Mouse (Mus musculus) spleen, postnatal 4 days (tissue): ENCODE results near the gene Anp32a.

Experiments
- DNase-seq, 2 experiments: peaks; one replicate each; pipeline ENCODE4 v3.0.0; 2022; ENCODE audit warnings: low spot score in 2 of 2

Gene Anp32a

GRCm38 (mm10) chr9:62369172-62369571 lies 28.1 kb downstream of the Anp32a start:
- DNase-seq: no peak

- no peak for DNase-seq
These were observed 29.1 kb downstream of the Anp32a start for GRCm38 (mm10) chr9:62370186-62370585.

- DNase-seq: no peak
These were observed 29.7 kb downstream of the Anp32a start for GRCm38 (mm10) chr9:62370648-62371280.

DNA sequence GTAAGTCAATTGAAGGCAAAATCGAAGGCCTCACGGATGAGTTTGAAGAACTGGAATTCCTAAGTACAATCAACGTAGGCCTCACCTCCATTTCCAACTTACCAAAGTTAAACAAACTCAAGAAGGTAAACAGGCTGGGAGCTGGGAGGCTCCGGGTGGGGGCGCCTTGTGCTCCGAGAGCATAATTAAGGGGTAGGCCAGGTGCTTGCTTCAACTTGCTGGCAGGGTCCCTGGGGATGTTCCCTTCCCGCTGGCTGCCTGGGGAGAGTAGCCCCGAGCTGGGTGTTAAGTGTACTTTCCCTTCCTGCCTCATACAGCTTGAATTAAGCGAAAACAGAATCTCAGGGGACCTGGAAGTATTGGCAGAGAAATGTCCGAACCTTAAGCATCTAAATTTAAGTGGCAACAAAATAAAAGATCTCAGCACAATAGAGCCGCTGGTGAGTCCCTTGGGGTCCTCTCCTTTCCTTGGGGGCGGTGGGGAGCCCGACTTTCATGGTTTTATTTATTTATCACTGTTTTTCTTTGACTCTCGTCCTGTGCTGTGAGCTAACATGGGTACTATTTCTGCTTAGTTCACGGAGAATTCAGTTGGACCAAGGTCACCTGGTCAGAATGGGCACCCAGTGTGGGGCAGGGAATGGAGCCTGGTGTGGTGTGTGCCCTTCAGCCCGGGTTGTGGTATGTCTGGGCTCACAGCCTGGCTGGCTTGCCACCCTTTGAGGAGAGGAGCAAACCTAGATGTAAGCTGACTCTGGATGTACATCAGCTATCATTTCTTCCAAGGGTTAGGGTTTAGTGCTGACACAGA lies 30.9 kb downstream of the Anp32a start:
- DNase-seq: no peak

DNA sequence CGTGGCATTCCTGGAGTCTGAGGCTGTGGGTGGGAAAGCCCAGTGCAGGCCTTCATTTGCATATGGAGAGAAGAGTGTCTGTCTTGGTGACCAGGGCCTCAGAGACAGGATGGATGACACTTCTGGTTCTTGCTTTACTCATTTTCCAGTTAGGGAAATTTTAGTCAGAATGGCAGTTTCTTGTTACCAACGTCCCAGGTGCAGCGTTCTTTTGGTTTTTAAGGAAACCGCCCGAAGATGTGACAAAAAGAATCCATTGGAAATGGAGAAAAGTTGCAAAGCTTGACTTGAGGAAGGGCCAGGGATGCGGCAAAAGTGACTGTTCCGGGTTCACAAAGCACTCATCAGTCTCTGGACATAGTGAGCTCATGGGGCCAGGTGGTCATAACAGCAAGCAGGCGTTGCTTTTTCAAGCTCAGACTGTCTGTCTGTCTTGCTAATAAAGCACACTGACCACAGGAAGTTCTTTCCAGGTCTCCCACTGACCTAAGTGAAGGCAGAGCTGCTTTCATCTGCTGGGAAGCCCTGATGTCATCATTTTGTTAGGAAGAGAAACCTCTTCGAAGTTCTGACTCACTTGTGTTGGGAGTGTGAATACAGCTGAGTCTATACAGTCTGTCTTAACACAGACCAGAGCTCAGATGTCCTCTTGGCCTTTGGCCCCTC lies 31.6 kb downstream of the Anp32a start:
- DNase-seq: no peak

- DNase-seq: peak; percentile 76 to 94
These were observed 32.4 kb downstream of the Anp32a start for GRCm38 (mm10) chr9:62373222-62374123.

GRCm38 (mm10) chr9:62374276-62374675 lies 33.2 kb downstream of the Anp32a start:
- DNase-seq: no peak

- DNase-seq: no peak
These were observed 36.8 kb downstream of the Anp32a start for GRCm38 (mm10) chr9:62377897-62378296.

DNA sequence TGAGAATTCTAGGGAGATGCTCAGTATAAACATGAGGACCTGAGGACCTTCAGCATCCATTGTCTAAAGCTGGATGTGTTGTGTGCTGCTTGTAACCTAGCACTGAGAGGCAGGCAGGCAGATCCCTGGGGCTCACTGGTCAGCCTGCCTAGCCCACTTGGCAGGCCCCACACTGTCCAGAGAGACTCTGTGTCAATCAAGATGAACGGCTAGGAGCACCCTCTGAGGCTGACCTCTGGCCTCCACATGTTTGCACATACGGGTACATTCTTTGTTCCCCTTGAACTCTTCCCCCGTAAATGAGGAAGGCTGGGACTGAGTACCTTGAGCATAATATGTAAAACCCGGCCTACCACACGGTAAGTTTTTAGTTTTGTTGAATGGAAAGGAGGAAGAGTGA lies 39.3 kb downstream of the Anp32a start:
- no peak for DNase-seq

GRCm38 (mm10) chr9:62381402-62381913 lies 40.4 kb downstream of the Anp32a start:
- no peak for DNase-seq

DNA sequence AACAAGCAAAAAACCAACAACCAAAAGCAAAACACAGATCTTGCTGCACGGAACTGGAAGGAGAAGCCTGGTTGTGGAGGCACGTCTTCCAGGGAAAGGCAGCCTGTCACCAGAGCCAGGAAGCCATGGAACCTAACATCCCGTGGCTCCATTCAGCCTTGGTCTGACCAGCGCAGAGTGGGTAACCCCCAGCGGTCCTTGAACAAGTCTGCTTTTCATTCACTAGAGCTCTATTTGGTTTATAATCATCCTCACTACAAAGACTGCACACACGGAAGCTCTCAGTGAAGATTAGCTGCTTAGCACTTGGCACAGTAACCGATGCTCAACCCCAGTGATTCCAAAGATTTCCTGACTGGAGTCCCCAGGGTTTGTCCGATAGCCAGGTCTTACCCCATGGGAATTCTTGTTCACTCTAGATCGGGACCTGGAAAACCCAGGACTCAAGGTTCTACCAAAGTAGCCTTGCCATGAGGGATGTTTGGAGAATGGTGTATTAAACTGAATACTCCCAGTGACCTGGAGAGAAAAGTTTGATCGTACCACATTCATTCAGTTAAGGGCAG lies 41.5 kb downstream of the Anp32a start:
- no peak for DNase-seq

GRCm38 (mm10) chr9:62385062-62385461 lies 44.0 kb downstream of the Anp32a start:
- DNase-seq: no peak

GRCm38 (mm10) chr9:62385727-62386518 lies 44.8 kb downstream of the Anp32a start:
- no peak for DNase-seq

GRCm38 (mm10) chr9:62389735-62390134 lies 48.6 kb downstream of the Anp32a start:
- no peak for DNase-seq

GRCm38 (mm10) chr9:62393531-62393930 lies 52.4 kb downstream of the Anp32a start:
- no peak for DNase-seq

GRCm38 (mm10) chr9:62394163-62394562 lies 53.1 kb downstream of the Anp32a start:
- DNase-seq: no peak

- DNase-seq: no peak
These were observed 59.6 kb downstream of the Anp32a start for GRCm38 (mm10) chr9:62400531-62401170.

GRCm38 (mm10) chr9:62401589-62401988 lies 60.5 kb downstream of the Anp32a start:
- no peak for DNase-seq

DNA sequence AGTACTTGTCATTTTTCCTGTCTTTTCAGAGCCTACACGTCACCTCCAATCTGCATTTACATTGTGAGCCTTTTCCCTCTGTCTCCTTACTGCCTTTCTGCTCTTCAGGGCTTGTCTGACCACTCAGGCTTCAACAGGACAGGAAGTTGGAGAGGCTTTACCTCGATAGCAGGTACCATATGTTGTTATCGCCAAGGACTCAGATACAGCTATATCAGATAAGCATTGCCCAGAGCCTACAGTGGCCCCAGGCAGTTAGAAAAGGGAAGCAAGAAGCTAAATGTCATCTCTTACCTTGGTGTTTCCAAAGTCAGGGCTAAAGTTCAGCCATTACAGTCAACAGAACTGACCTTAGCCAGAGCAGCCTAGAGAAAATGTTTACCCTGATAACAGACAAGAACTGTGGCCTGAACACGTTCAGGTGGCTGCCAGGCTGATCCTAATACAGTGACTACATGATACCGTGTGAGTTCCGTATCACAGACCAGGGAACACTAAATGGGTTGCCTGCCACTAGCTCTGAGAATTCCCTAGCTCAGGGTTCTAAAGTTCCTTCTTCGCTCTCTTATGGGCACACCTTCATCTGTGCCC lies 65.4 kb downstream of the Anp32a start:
- no peak for DNase-seq
